Mouse (Mus musculus) c-Kit-positive CD71-negative TER-119-negative erythroid progenitor cells, embryonic 14.5 days (primary cell): ENCODE measurements at regions not wholly inside any gene's neighbourhood (a gene's known extent, or its start where the extent isn't known, plus 50 kb on each side); places are given as distances from the start of the nearest gene placed in this dataset.

ENCODE experiments used
- DNase-seq: peaks from one replicate; pipeline ENCODE4 v3.0.0-alpha.2; 2013; ENCODE audit warnings: low read depth

- no peak for DNase-seq
These were observed 223.2 kb downstream of the Usp25 start for GRCm38 (mm10) chr16:77236509-77237271.

- DNase-seq = no peak
These were observed 222.5 kb downstream of the Usp25 start for GRCm38 (mm10) chr16:77236021-77236420.

- no peak for DNase-seq
These were observed 221.9 kb downstream of the Usp25 start for GRCm38 (mm10) chr16:77235449-77235848.
